Mouse (Mus musculus) telencephalon, adult 2 months (tissue): ENCODE results near the gene Hnrnph3.

ENCODE experiments used
- DNase-seq: peaks from one replicate; pipeline ENCODE4 v3.0.0-alpha.2; 2011; ENCODE audit warnings: low read depth, low spot score

The Hnrnph3 gene

GRCm38 (mm10) chr10:63032267-63032666 is 8.2 kb upstream of the Hnrnph3 start:
- no peak for DNase-seq

GRCm38 (mm10) chr10:63028396-63028795 is 4.4 kb upstream of the Hnrnph3 start:
- DNase-seq, result no peak

GRCm38 (mm10) chr10:63027376-63028161 is 3.6 kb upstream of the Hnrnph3 start:
- no peak for DNase-seq

GRCm38 (mm10) chr10:63026795-63027160 is 2.8 kb upstream of the Hnrnph3 start:
- DNase-seq, result no peak

- DNase-seq, result no peak
These were observed 2.3 kb upstream of the Hnrnph3 start for GRCm38 (mm10) chr10:63026156-63026794.

GRCm38 (mm10) chr10:63025491-63026011 is 1.5 kb upstream of the Hnrnph3 start:
- DNase-seq, result no peak

GRCm38 (mm10) chr10:63025016-63025415 is 999 bp upstream of the Hnrnph3 start:
- DNase-seq, result no peak

- no peak for DNase-seq
These were observed 528 bp upstream of the Hnrnph3 start for GRCm38 (mm10) chr10:63024580-63024910.

- no peak for DNase-seq
These were observed 782 bp downstream of the Hnrnph3 start for GRCm38 (mm10) chr10:63023121-63023748.

GRCm38 (mm10) chr10:63022541-63023120 is 1.4 kb downstream of the Hnrnph3 start:
- DNase-seq, result no peak

- no peak for DNase-seq
These were observed 2.3 kb downstream of the Hnrnph3 start for GRCm38 (mm10) chr10:63021702-63022101.

GRCm38 (mm10) chr10:63019304-63019703 is 4.7 kb downstream of the Hnrnph3 start:
- no peak for DNase-seq

GRCm38 (mm10) chr10:63014168-63014567 is 9.8 kb downstream of the Hnrnph3 start:
- DNase-seq, result no peak

GRCm38 (mm10) chr10:63013476-63013875 is 10.5 kb downstream of the Hnrnph3 start:
- DNase-seq, result no peak

GRCm38 (mm10) chr10:63011556-63011955 is 12.5 kb downstream of the Hnrnph3 start:
- no peak for DNase-seq

- DNase-seq, result no peak
These were observed 13.7 kb downstream of the Hnrnph3 start for GRCm38 (mm10) chr10:63010268-63010667.

- DNase-seq, result no peak
These were observed 15.8 kb downstream of the Hnrnph3 start for GRCm38 (mm10) chr10:63008193-63008592.

GRCm38 (mm10) chr10:63004556-63004955 is 19.5 kb downstream of the Hnrnph3 start:
- DNase-seq, result no peak

GRCm38 (mm10) chr10:63003252-63003651 is 20.8 kb downstream of the Hnrnph3 start:
- DNase-seq, result no peak

GRCm38 (mm10) chr10:63000584-63000983 is 23.4 kb downstream of the Hnrnph3 start:
- DNase-seq, result peak; percentile 45

GRCm38 (mm10) chr10:62993991-62994390 is 30.0 kb downstream of the Hnrnph3 start:
- no peak for DNase-seq

- DNase-seq, result no peak
These were observed 33.4 kb downstream of the Hnrnph3 start for GRCm38 (mm10) chr10:62990636-62991035.
